Mouse (Mus musculus): ENCODE results near the gene Olfr329-ps. TPM values are rescaled to one million over a fixed set of nuclear protein-coding genes. Genes with fewer than 3 reads are reported as not detected.
"Not testable (repeated sequence)": the region's sequence is repeated elsewhere in the genome, so short reads cannot be mapped to it uniquely, and the experiment has no call there.

Gene Olfr329-ps
- polyA plus RNA-seq (2012; ENCODE audit: insufficient read depth, low replicate concordance), result not detected in 2 replicates

- peaks cover 7% of the 10 kb centered on the region for H3K27me3 ChIP-seq (replicated peaks)
- H3K36me3 ChIP-seq (replicated peaks; ENCODE audit: low read length), result no peaks in the 10 kb centered on the region
Measured at GRCm38 (mm10) chr11:58546322-58546721, at the start of gene Olfr329-ps. TSS of gene Olfr329-ps (minus strand) at chr11:58546422.

GRCm38 (mm10) chr11:58594814-58595213 is 48.6 kb upstream of the Olfr329-ps start, which contains the start of gene Olfr324:
TSS of gene Olfr324 (plus strand) at chr11:58595114.
- Histone ChIP-seq H3K9me3 (no peaks in the 10 kb centered on the region), H3K36me3 (replicated peaks; ENCODE audit: low read length) (no peaks in the 10 kb centered on the region), H3K4me1 (peaks cover 17% of the 10 kb centered on the region), H3K27me3 (replicated peaks) (peaks cover 11% of the 10 kb centered on the region), H3K4me3 (replicated peaks) (no peak within 1 kb of the TSS)
- no peak for TF ChIP-seq FLI1 (IDR thresholded peaks at IDR 0.05; ENCODE audit: low read length)
- no peak for TF ChIP-seq GATA1 (IDR thresholded peaks at IDR 0.05; ENCODE audit: borderline replicate concordance, low read length)

More at GRCm38 (mm10) chr11:58546322-58546721, at the start of gene Olfr329-ps:
- no peaks in the 10 kb centered on the region for H3K4me1 ChIP-seq
- no peaks in the 10 kb centered on the region for H3K9me3 ChIP-seq
- H3K4me3 ChIP-seq (replicated peaks), result no peak within 1 kb of the TSS
- TF ChIP-seq FLI1 (IDR thresholded peaks at IDR 0.05; ENCODE audit: low read length) (no peak), GATA1 (IDR thresholded peaks at IDR 0.05; ENCODE audit: borderline replicate concordance, low read length) (no peak)

DNA sequence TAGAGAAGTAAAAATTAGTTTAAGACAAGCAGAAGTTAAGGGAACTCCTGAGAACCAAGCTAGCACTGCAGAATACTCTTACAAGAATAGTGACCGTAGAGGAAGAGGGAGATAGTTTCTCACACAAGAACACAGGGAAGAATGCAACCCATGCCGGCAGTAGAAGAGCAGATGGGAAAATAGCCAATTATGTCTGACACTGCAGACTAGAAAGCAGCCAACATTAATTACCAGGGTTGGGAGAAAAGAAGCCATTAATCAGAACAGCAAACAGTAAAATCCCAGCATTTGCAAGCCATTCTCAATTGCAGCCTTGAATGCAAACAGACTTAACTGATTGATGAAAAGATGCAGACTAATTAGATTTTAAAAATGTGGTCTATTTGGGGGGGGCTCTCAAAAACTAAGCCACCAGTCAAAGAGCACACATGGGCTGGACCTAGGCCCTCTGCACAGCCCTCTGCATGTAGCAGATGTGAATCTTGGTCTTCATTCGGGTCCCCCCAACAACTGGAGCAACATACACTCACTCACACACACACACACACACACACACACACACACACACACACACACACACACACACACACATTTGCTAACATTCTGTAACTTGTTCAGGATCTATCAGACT is 42.5 kb upstream of the Olfr329-ps start:
- TF ChIP-seq GATA1 (IDR thresholded peaks at IDR 0.05; ENCODE audit: borderline replicate concordance, low read length) (no peak), FLI1 (IDR thresholded peaks at IDR 0.05; ENCODE audit: low read length) (no peak)
- Histone ChIP-seq H3K4me3 (replicated peaks) (no peak overlapping the region), H3K27me3 (replicated peaks) (peaks cover 11% of the 10 kb centered on the region), H3K36me3 (replicated peaks; ENCODE audit: low read length) (no peaks in the 10 kb centered on the region), H3K9me3 (no peaks in the 10 kb centered on the region), H3K4me1 (peaks cover 27% of the 10 kb centered on the region)

- Histone ChIP-seq H3K9me3 (no peaks in the 10 kb centered on the region), H3K4me3 (replicated peaks) (peak overlapping the region; percentile 89), H3K4me1 (peaks cover 27% of the 10 kb centered on the region), H3K36me3 (replicated peaks; ENCODE audit: low read length) (no peaks in the 10 kb centered on the region), H3K27me3 (replicated peaks) (peaks cover 11% of the 10 kb centered on the region)
- TF ChIP-seq GATA1 (IDR thresholded peaks at IDR 0.05; ENCODE audit: borderline replicate concordance, low read length) (no peak), FLI1 (IDR thresholded peaks at IDR 0.05; ENCODE audit: low read length) (no peak)
Measured at GRCm38 (mm10) chr11:58587898-58588348, 41.7 kb upstream of the Olfr329-ps start.

DNA sequence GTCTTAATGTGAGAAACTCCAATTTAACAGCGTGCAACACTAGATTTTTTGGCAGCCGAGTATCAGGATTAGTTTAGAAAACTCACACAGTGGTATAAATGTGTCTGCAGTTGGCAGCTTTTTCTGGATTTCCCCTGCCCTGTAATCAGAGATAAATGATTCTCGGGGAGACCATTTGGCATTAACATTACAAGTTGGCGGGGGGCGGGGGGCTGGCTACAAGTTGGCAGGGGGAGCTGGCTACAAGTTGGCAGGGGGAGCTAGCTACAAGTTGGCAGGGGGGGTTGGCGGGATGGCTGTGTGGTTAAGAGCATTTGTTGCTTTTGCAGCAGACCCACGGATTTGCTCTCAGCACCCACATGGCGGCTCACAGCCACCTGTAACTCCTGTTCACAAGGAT is 32.4 kb upstream of the Olfr329-ps start:
- H3K9me3 ChIP-seq, result no peaks in the 10 kb centered on the region
- H3K4me1 ChIP-seq, result no peaks in the 10 kb centered on the region; the same call in 1 of the 2 replicates
- no peaks in the 10 kb centered on the region for H3K36me3 ChIP-seq (replicated peaks; ENCODE audit: low read length)
- peaks cover 16% of the 10 kb centered on the region for H3K27me3 ChIP-seq (replicated peaks)
- no peak for TF ChIP-seq GATA1 (IDR thresholded peaks at IDR 0.05; ENCODE audit: borderline replicate concordance, low read length)
- TF ChIP-seq FLI1 (IDR thresholded peaks at IDR 0.05; ENCODE audit: low read length), result no peak
- H3K4me3 ChIP-seq (replicated peaks), result no peak overlapping the region

- TF ChIP-seq FLI1 (IDR thresholded peaks at IDR 0.05; ENCODE audit: low read length) (no peak), GATA1 (IDR thresholded peaks at IDR 0.05; ENCODE audit: borderline replicate concordance, low read length) (no peak)
- peaks cover 18% of the 10 kb centered on the region for H3K27me3 ChIP-seq (replicated peaks)
- H3K36me3 ChIP-seq (replicated peaks; ENCODE audit: low read length), result no peaks in the 10 kb centered on the region
- no peak within 1 kb of the TSS for H3K4me3 ChIP-seq (replicated peaks)
- H3K9me3 ChIP-seq, result 0 out of 2 replicates have a peak, but pooled peaks cover 6% of the 10 kb centered on the region
- H3K4me1 ChIP-seq, result peaks cover 3% of the 10 kb centered on the region; the same call in 1 of the 2 replicates
Measured at GRCm38 (mm10) chr11:58577430-58577829, 31.2 kb upstream of the Olfr329-ps start, which contains the start of gene Olfr325. TSS of gene Olfr325 (plus strand) at chr11:58577730.

GRCm38 (mm10) chr11:58570405-58570804 is 24.2 kb upstream of the Olfr329-ps start, which contains the start of gene Olfr224:
TSS of gene Olfr224 (minus strand) at chr11:58570553.
- Histone ChIP-seq H3K4me3 (replicated peaks) (no peak within 1 kb of the TSS), H3K9me3 (0 out of 2 replicates have a peak, but pooled peaks cover 6% of the 10 kb centered on the region), H3K36me3 (replicated peaks; ENCODE audit: low read length) (no peaks in the 10 kb centered on the region), H3K27me3 (replicated peaks) (peaks cover 8% of the 10 kb centered on the region), H3K4me1 (peaks cover 11% of the 10 kb centered on the region)
- no peak for TF ChIP-seq FLI1 (IDR thresholded peaks at IDR 0.05; ENCODE audit: low read length)
- no peak for TF ChIP-seq GATA1 (IDR thresholded peaks at IDR 0.05; ENCODE audit: borderline replicate concordance, low read length)

DNA sequence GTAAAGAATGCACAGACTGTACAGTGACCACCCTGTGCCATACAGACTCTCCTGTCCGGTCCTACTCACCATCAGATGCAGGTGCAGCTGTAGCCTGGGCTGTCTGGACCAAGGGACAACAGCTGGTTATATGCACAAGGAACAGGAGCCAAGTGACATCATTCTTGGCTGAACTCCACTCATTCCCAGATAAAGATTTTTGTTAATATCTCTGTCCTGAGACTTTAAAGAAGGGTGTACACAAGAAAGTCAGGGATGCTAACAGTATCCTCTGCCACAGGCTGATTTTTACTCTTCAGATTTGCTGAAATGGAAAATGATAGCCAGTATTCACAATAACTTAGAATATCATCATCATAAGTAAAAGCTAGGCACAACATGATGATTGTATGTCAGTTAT is 9.3 kb upstream of the Olfr329-ps start, which contains the start of gene Olfr328:
Gene Olfr328 (minus strand): TSS at position 101 of the 400 bp plus-strand sequence.
- H3K4me1 ChIP-seq, result peaks cover 4% of the 10 kb centered on the region; the same call in 1 of the 2 replicates
- peaks cover 7% of the 10 kb centered on the region for H3K27me3 ChIP-seq (replicated peaks)
- no peaks in the 10 kb centered on the region for H3K36me3 ChIP-seq (replicated peaks; ENCODE audit: low read length)
- no peak within 1 kb of the TSS for H3K4me3 ChIP-seq (replicated peaks)
- no peak for TF ChIP-seq FLI1 (IDR thresholded peaks at IDR 0.05; ENCODE audit: low read length)
- TF ChIP-seq GATA1 (IDR thresholded peaks at IDR 0.05; ENCODE audit: borderline replicate concordance, low read length), result no peak
- no peaks in the 10 kb centered on the region for H3K9me3 ChIP-seq

- H3K36me3 ChIP-seq (replicated peaks; ENCODE audit: low read length); H3K4me3 ChIP-seq (replicated peaks); H3K4me1 ChIP-seq; H3K27me3 ChIP-seq (replicated peaks); H3K9me3 ChIP-seq: not testable (repeated sequence)
Measured at GRCm38 (mm10) chr11:58534736-58535135, 11.5 kb downstream of the Olfr329-ps start, which contains the start of gene Olfr330. TSS of gene Olfr330 (minus strand) at chr11:58534836.

DNA sequence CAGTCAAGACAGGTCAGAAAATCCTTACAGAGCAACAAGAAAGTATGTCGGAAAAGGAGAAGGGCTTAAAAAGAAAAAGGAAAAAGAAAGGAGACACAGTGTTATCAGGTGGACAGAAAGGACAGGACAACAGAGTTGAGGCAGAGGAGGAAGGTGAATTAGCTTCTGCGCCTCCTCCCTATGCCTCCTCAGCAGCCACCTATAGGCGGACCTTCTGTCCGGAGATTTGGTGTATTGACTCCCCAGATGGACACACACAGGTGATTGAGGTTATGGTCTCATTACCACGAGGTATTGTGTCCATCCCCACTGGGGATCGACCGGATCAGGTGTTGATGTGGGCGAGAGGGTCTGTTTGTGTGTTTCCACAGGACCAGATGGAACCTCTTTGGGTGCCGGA is 26.5 kb downstream of the Olfr329-ps start:
- H3K9me3 ChIP-seq; H3K4me1 ChIP-seq; H3K4me3 ChIP-seq (replicated peaks); H3K27me3 ChIP-seq (replicated peaks); H3K36me3 ChIP-seq (replicated peaks; ENCODE audit: low read length): not testable (repeated sequence)

DNA sequence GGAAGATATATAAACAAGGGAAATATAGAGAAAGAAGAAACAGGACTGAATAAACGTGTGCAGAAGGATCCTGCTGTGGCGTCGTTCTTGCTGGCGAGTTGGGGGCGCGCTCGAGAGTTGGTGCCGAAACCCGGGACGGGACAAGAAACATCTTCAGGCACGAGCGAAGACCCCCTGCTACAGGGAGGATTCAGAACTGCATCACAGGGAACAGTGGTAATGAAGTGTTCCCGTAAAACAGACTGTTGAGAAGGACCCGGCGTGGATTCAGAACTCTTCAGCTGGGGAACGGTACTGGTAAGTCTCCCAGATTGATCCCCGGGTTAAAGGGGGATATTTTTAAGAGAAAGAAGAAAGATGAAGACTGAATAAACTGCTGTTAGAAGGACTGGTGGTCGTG is 27.3 kb downstream of the Olfr329-ps start:
- H3K9me3 ChIP-seq; H3K4me1 ChIP-seq; H3K4me3 ChIP-seq (replicated peaks); H3K36me3 ChIP-seq (replicated peaks; ENCODE audit: low read length); H3K27me3 ChIP-seq (replicated peaks): not testable (repeated sequence)

GRCm38 (mm10) chr11:58509058-58509457 is 37.2 kb downstream of the Olfr329-ps start:
- H3K4me3 ChIP-seq (replicated peaks); H3K4me1 ChIP-seq; H3K27me3 ChIP-seq (replicated peaks); H3K36me3 ChIP-seq (replicated peaks; ENCODE audit: low read length); H3K9me3 ChIP-seq: not testable (repeated sequence)

GRCm38 (mm10) chr11:58502472-58502871 is 43.8 kb downstream of the Olfr329-ps start, which contains the start of gene Olfr331:
TSS of gene Olfr331 (minus strand) at chr11:58502572.
- H3K4me3 ChIP-seq (replicated peaks); H3K36me3 ChIP-seq (replicated peaks; ENCODE audit: low read length); H3K4me1 ChIP-seq; H3K9me3 ChIP-seq; H3K27me3 ChIP-seq (replicated peaks): not testable (repeated sequence)
